Mouse (Mus musculus): Measurements from ENCODE around the gene Aqp7. TPM values are rescaled to one million over a fixed set of nuclear protein-coding genes. Genes with fewer than 3 reads are reported as not detected.

The Aqp7 gene
- polyA plus RNA-seq, 1 experiment from 2014 or later, result not detected

DNA sequence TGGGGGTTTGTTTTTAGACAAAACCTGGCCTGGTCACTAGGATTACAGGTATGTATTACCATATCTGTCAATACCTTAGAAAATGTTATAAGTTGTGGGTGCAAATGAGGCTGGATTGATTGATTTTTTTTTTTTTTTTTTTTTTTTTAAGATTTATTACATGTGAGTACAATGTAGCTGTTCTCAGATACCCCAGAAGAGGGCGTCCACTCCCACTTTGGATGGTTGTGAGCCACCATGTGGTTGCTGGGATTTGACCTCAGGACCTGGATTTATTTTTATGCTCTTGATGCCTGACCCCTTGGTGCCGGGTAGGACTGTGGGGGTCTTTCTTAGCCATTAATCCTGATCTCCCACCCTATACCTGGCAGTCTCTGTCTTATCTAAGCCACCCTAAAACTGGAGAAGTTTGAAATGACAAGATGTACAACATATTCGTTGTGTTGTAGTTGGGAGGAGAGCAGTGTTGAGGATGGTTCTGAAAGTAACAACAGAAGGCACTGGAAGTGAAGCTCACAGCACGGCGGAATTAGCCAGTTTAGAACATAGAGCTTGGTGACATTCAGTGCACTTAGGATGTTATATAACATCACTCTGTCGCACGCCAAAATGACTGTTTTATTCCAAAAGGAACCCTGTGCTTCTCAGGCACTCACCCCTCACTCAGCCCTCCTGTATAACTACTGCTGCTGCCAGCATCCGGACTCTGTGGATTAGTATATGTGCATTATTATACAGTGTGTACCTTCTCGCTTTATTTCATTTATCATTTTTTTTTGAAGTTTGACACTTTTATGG lies 46.9 kb downstream of the Aqp7 start:
- H3K36me3 ChIP-seq (ENCODE audit: control insufficient read depth, insufficient read depth, low read length), result peaks cover 3% of the 10 kb centered on the region; the same call in 1 of the 2 replicates
- ATAC-seq (replicated peaks; ENCODE audit: low FRiP score) (no peak), DNase-seq (ENCODE audit: low spot score) (no peak)
- WGBS, result 89% methylated on average over 9 of the region's 9 CpGs
- H3K4me2 ChIP-seq (ENCODE audit: low read depth, low read length, severe bottlenecking), result no peak overlapping the region
- no peaks in the 10 kb centered on the region for H3K4me1 ChIP-seq (replicated peaks; ENCODE audit: control insufficient read depth, insufficient read depth, low read length)
- no peak overlapping the region for H3K4me3 ChIP-seq (ENCODE audit: low read depth, low read length)
- no peak overlapping the region for H3K9ac ChIP-seq (ENCODE audit: low read length)
- no peak overlapping the region for H3K27ac ChIP-seq (ENCODE audit: low read depth, low read length)
- no peaks in the 10 kb centered on the region for H3K9me3 ChIP-seq (ENCODE audit: control insufficient read depth, low read length)
- no peaks in the 10 kb centered on the region for H3K27me3 ChIP-seq (ENCODE audit: control insufficient read depth, insufficient read depth, low read length)

GRCm38 (mm10) chr4:41000271-41000670 lies 47.7 kb downstream of the Aqp7 start:
- Histone ChIP-seq H3K27me3 (ENCODE audit: control insufficient read depth, insufficient read depth, low read length) (no peaks in the 10 kb centered on the region), H3K27ac (ENCODE audit: low read depth, low read length) (no peak overlapping the region), H3K9me3 (ENCODE audit: control insufficient read depth, low read length) (no peaks in the 10 kb centered on the region), H3K4me3 (ENCODE audit: low read depth, low read length) (no peak overlapping the region), H3K36me3 (ENCODE audit: control insufficient read depth, insufficient read depth, low read length) (peaks cover 4% of the 10 kb centered on the region; the same call in 1 of the 2 replicates), H3K9ac (ENCODE audit: low read length) (no peak overlapping the region), H3K4me2 (ENCODE audit: low read depth, low read length, severe bottlenecking) (no peak overlapping the region), H3K4me1 (replicated peaks; ENCODE audit: control insufficient read depth, insufficient read depth, low read length) (no peaks in the 10 kb centered on the region)
- DNase-seq (ENCODE audit: low spot score) (no peak), ATAC-seq (replicated peaks; ENCODE audit: low FRiP score) (no peak)
- WGBS, result 76% methylated on average over 1 of the region's 1 CpGs

GRCm38 (mm10) chr4:40997916-40998315 lies 50.0 kb downstream of the Aqp7 start:
- DNase-seq (ENCODE audit: low spot score) (no peak), ATAC-seq (replicated peaks; ENCODE audit: low FRiP score) (no peak)
- Histone ChIP-seq H3K4me3 (ENCODE audit: low read depth, low read length) (no peak overlapping the region), H3K27me3 (ENCODE audit: control insufficient read depth, insufficient read depth, low read length) (no peaks in the 10 kb centered on the region), H3K4me2 (ENCODE audit: low read depth, low read length, severe bottlenecking) (no peak overlapping the region), H3K9me3 (ENCODE audit: control insufficient read depth, low read length) (no peaks in the 10 kb centered on the region), H3K4me1 (replicated peaks; ENCODE audit: control insufficient read depth, insufficient read depth, low read length) (no peaks in the 10 kb centered on the region), H3K9ac (ENCODE audit: low read length) (no peak overlapping the region), H3K36me3 (ENCODE audit: control insufficient read depth, insufficient read depth, low read length) (peaks cover 5% of the 10 kb centered on the region; the same call in 1 of the 2 replicates), H3K27ac (ENCODE audit: low read depth, low read length) (no peak overlapping the region)
- WGBS, result 95% methylated on average over 4 of the region's 4 CpGs

DNA sequence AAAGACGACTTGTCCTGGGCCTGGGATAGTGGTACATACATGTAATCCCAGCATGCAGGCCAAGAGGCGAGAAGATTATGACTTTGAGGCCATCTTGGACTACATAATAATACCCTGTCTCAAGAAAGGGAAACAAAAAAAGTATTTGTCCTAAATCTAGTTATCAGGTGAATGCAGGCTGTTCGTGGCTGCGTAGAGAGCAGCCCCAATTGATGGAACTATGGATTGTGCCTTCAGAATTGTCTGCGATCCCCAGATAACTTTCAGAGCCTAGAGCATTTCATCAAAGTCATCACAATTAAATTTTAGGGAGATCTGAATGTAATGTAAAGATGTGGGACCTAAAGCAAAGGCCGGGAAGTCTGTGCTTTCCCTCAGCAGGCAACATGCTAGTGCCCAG lies 51.6 kb downstream of the Aqp7 start:
- Histone ChIP-seq H3K4me2 (ENCODE audit: low read depth, low read length, severe bottlenecking) (no peak overlapping the region), H3K36me3 (ENCODE audit: control insufficient read depth, insufficient read depth, low read length) (peaks cover 10% of the 10 kb centered on the region), H3K27me3 (ENCODE audit: control insufficient read depth, insufficient read depth, low read length) (no peaks in the 10 kb centered on the region), H3K4me3 (ENCODE audit: low read depth, low read length) (no peak overlapping the region), H3K27ac (ENCODE audit: low read depth, low read length) (no peak overlapping the region), H3K4me1 (replicated peaks; ENCODE audit: control insufficient read depth, insufficient read depth, low read length) (no peaks in the 10 kb centered on the region), H3K9ac (ENCODE audit: low read length) (no peak overlapping the region), H3K9me3 (ENCODE audit: control insufficient read depth, low read length) (no peaks in the 10 kb centered on the region)
- ATAC-seq (replicated peaks; ENCODE audit: low FRiP score), result no peak
- DNase-seq (ENCODE audit: low spot score), result no peak
- WGBS, result 95% methylated on average over 6 of the region's 6 CpGs

DNA sequence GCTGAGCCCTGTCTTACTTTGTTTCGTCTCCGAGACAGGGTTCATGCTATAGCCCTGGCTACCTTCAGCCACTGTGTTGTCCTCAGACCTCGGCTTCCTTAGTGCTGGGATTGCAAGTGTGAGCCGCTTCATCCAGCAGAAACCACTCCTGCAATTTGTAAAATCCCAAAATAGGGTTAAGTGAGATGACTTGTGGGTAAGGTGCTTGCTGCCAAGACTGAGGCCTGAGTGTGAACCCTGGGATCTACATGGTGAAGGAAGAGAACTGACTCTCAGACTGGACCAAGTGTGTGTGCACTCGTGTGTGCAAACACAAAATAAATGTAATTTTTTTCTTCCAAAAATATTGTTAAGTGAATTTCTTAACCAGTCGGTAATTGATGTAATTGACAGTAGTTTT lies 58.3 kb downstream of the Aqp7 start:
- Histone ChIP-seq H3K9me3 (ENCODE audit: control insufficient read depth, low read length) (no peaks in the 10 kb centered on the region), H3K4me2 (ENCODE audit: low read depth, low read length, severe bottlenecking) (no peak overlapping the region), H3K36me3 (ENCODE audit: control insufficient read depth, insufficient read depth, low read length) (peaks cover 20% of the 10 kb centered on the region), H3K4me1 (replicated peaks; ENCODE audit: control insufficient read depth, insufficient read depth, low read length) (no peaks in the 10 kb centered on the region), H3K9ac (ENCODE audit: low read length) (no peak overlapping the region), H3K4me3 (ENCODE audit: low read depth, low read length) (no peak overlapping the region), H3K27ac (ENCODE audit: low read depth, low read length) (no peak overlapping the region), H3K27me3 (ENCODE audit: control insufficient read depth, insufficient read depth, low read length) (no peaks in the 10 kb centered on the region)
- ATAC-seq (replicated peaks; ENCODE audit: low FRiP score), result no peak
- DNase-seq (ENCODE audit: low spot score), result no peak
- 85% methylated on average over 6 of the region's 6 CpGs for WGBS

DNA sequence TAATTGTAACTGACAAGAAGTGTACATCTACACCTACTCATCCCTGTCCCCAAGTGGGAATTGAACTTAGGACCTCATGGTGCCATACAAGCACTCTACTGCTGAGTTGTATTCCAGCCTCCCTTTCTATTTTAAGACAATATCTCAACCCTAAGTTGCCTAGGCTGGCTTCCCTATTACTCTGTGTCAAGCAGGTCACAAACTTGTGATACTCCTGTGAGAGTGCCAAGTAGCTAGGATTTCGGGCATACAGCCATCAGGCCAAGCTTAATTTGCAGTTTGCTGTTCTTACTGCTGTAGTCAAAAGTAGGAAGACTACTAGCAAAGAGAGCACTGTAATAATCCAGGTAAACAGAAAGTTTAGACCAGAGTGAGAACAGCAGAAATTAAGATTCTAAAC lies 64.3 kb downstream of the Aqp7 start:
- ATAC-seq (replicated peaks; ENCODE audit: low FRiP score) (no peak), DNase-seq (ENCODE audit: low spot score) (no peak)
- Histone ChIP-seq H3K9ac (ENCODE audit: low read length) (no peak overlapping the region), H3K4me1 (replicated peaks; ENCODE audit: control insufficient read depth, insufficient read depth, low read length) (no peaks in the 10 kb centered on the region), H3K9me3 (ENCODE audit: control insufficient read depth, low read length) (no peaks in the 10 kb centered on the region), H3K4me2 (ENCODE audit: low read depth, low read length, severe bottlenecking) (no peak overlapping the region), H3K4me3 (ENCODE audit: low read depth, low read length) (no peak overlapping the region), H3K27me3 (ENCODE audit: control insufficient read depth, insufficient read depth, low read length) (no peaks in the 10 kb centered on the region), H3K36me3 (ENCODE audit: control insufficient read depth, insufficient read depth, low read length) (peaks cover 4% of the 10 kb centered on the region; the same call in 1 of the 2 replicates), H3K27ac (ENCODE audit: low read depth, low read length) (no peak overlapping the region)
- WGBS, result 88% methylated on average over 1 of the region's 1 CpGs

Small RNA genes within 50 kb of the gene (microRNA-seq; reads per million reads assigned to microRNA genes)
- gene Mir3094 (ENCODE audit: insufficient number of aligned reads), result 5.9 reads per million

Other genes with a start within 250 kb of the Aqp7 start
- 19.3 and 20.3 TPM in 2 replicates for gene B4galt1, start 194.1 kb downstream of the Aqp7 start, polyA plus RNA-seq (2014; fragmentation: Nextera tagmentation; extraction: Ambion mirVana)
- gene Spink4, start 128.1 kb downstream of the Aqp7 start, polyA plus RNA-seq (2014; fragmentation: Nextera tagmentation; extraction: Ambion mirVana), result not detected in 2 replicates
- gene Bag1, start 99.8 kb downstream of the Aqp7 start, polyA plus RNA-seq (2014; fragmentation: Nextera tagmentation; extraction: Ambion mirVana), result 217 and 227 TPM in 2 replicates
- 120 and 134 TPM in 2 replicates for gene Chmp5, start 99.7 kb downstream of the Aqp7 start, polyA plus RNA-seq (2014; fragmentation: Nextera tagmentation; extraction: Ambion mirVana)
- 108 and 115 TPM in 2 replicates for gene Nfx1, start 77.2 kb downstream of the Aqp7 start, polyA plus RNA-seq (2014; fragmentation: Nextera tagmentation; extraction: Ambion mirVana)
- 1.6 and 2.1 TPM in 2 replicates for gene Aqp3, start 50.0 kb upstream of the Aqp7 start, polyA plus RNA-seq (2014; fragmentation: Nextera tagmentation; extraction: Ambion mirVana)
- 30.9 and 31.6 TPM in 2 replicates for gene Nol6, start 76.3 kb upstream of the Aqp7 start, polyA plus RNA-seq (2014; fragmentation: Nextera tagmentation; extraction: Ambion mirVana)
- 97.3 and 105 TPM in 2 replicates for gene Ube2r2, start 87.6 kb upstream of the Aqp7 start, polyA plus RNA-seq (2014; fragmentation: Nextera tagmentation; extraction: Ambion mirVana)
- 92.1 and 97.3 TPM in 2 replicates for gene Ubap2, start 227.0 kb upstream of the Aqp7 start, polyA plus RNA-seq (2014; fragmentation: Nextera tagmentation; extraction: Ambion mirVana)